ENCODE assay signal across 19 mouse cellular contexts in the genomic region with DNA sequence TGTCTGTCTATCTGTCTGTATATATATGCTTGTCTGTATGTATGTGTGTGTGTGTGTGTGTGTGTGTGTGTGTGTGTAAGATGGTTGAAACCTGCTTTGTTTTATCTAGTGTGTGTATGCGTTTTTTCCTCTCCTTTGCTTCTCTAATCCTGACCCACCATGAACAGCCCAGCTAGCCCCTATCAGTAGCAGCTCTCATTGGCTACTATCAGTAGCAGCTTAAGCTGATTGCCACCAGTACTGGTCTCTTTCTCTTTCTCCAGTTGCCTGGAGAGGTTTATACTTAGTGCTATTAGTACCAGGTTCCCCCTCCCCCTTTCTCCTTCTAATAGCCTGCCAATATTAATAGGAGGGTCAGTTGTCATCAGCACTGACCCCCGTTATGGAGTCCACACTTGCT.
"Had no signal": no experiment of that assay in that cellular context is flagged by ENCODE, and none has a peak within 500 bp of the region (broad histone marks: within the 10 kb centered on the region; RNA-seq: fewer than 3 reads in every experiment).

No protein-coding gene starts in this region.

- H3K4me2 ChIP-seq: lung, embryonic 14.5 days; midbrain, embryonic 12.5 days; neural tube, embryonic 13.5 days; neural tube, embryonic 15.5 days had no signal

- H3K27ac ChIP-seq: midbrain, embryonic 10.5 days; midbrain, embryonic 12.5 days; neural tube, embryonic 13.5 days; neural tube, embryonic 15.5 days had no signal

- H3K27me3 ChIP-seq: midbrain, embryonic 12.5 days; neural tube, embryonic 13.5 days; neural tube, embryonic 15.5 days had no signal

- H3K9me3 ChIP-seq: neural tube, embryonic 15.5 days had no signal

- H3K36me3 ChIP-seq: midbrain, embryonic 12.5 days; neural tube, embryonic 13.5 days; neural tube, embryonic 15.5 days had no signal

- H3K4me3 ChIP-seq: midbrain, embryonic 10.5 days; midbrain, embryonic 12.5 days; myocyte; neural tube, embryonic 13.5 days; neural tube, embryonic 15.5 days had no signal

- ATAC-seq: midbrain, embryonic 16.5 days had no signal

- DNase-seq: lung, adult 18-20 months; lung, embryonic 14.5 days; lung, postnatal 10 days; lung, postnatal 4 days; midbrain, embryonic 14.5 days; retina, postnatal 1 day; right cerebral cortex, adult 18-20 months; right cerebral cortex, postnatal 25 days; right cerebral cortex, postnatal 4 days; spleen, adult 18-20 months; thymus, adult 18-20 months; thymus, postnatal 14 days; thymus, postnatal 36 days had no signal

- H3K9ac ChIP-seq: lung, embryonic 14.5 days; midbrain, embryonic 12.5 days; neural tube, embryonic 13.5 days; neural tube, embryonic 15.5 days had no signal
